Mouse (Mus musculus): ENCODE results near the gene Hdac7. TPM values are rescaled to one million over a fixed set of nuclear protein-coding genes. Genes with fewer than 3 reads are reported as not detected.
A peak's percentile ranks its signal among the peaks of the same experiment; 100 is the strongest.

Hdac7 gene
- polyA plus RNA-seq, 1 experiment from 2014 or later, result 44.7 TPM

- peak; percentile 82 for ATAC-seq (ENCODE audit: borderline replicate concordance, extremely low read depth, low FRiP score, low TSS enrichment)
- peak overlapping the region; percentile 91 for H3K4me2 ChIP-seq
- H3K9me3 ChIP-seq, result no peaks in the 10 kb centered on the region
- peaks cover 13% of the 10 kb centered on the region; the same call in 1 of the 2 replicates for H3K27me3 ChIP-seq
- H3K4me1 ChIP-seq, result peaks cover 73% of the 10 kb centered on the region
- H3K9ac ChIP-seq, result peak overlapping the region; percentile 84
- 3% methylated on average over 39 of the region's 39 CpGs for WGBS
- peak overlapping the region; percentile 74 for H3K4me3 ChIP-seq
- peak overlapping the region; percentile 44; the same call in 1 of the 2 replicates for H3K27ac ChIP-seq
- no peaks in the 10 kb centered on the region for H3K36me3 ChIP-seq
Measured at GRCm38 (mm10) chr15:97784092-97784559, 60.2 kb downstream of the Hdac7 start.

- Histone ChIP-seq H3K27me3 (peaks cover 13% of the 10 kb centered on the region; the same call in 1 of the 2 replicates), H3K4me2 (peak overlapping the region; percentile 48), H3K9ac (0 out of 2 replicates have a peak overlapping the region, but pooled peaks have one; percentile 30), H3K9me3 (no peaks in the 10 kb centered on the region), H3K4me1 (peaks cover 68% of the 10 kb centered on the region), H3K36me3 (no peaks in the 10 kb centered on the region), H3K4me3 (peak overlapping the region; percentile 20), H3K27ac (peak overlapping the region; percentile 50)
- 5% methylated on average over 9 of the region's 9 CpGs for WGBS
- ATAC-seq (ENCODE audit: borderline replicate concordance, extremely low read depth, low FRiP score, low TSS enrichment), result peak; percentile 5; the same call in 1 of the 2 replicates
Measured at GRCm38 (mm10) chr15:97782749-97783105, 61.6 kb downstream of the Hdac7 start.

- Histone ChIP-seq H3K27ac (peak overlapping the region; percentile 50), H3K4me2 (peak overlapping the region; percentile 48), H3K9me3 (no peaks in the 10 kb centered on the region), H3K27me3 (peaks cover 13% of the 10 kb centered on the region; the same call in 1 of the 2 replicates), H3K4me3 (peak overlapping the region; percentile 20), H3K36me3 (no peaks in the 10 kb centered on the region), H3K9ac (0 out of 2 replicates have a peak overlapping the region, but pooled peaks have one; percentile 30), H3K4me1 (peaks cover 62% of the 10 kb centered on the region)
- 10% methylated on average over 24 of the region's 24 CpGs for WGBS
- ATAC-seq (ENCODE audit: borderline replicate concordance, extremely low read depth, low FRiP score, low TSS enrichment), result no peak
Measured at GRCm38 (mm10) chr15:97781961-97782748, 62.1 kb downstream of the Hdac7 start.

- H3K9ac ChIP-seq, result no peak overlapping the region
- peak overlapping the region; percentile 32 for H3K27ac ChIP-seq
- H3K4me1 ChIP-seq, result peaks cover 54% of the 10 kb centered on the region
- H3K36me3 ChIP-seq, result no peaks in the 10 kb centered on the region
- H3K9me3 ChIP-seq, result no peaks in the 10 kb centered on the region
- no peak overlapping the region for H3K4me3 ChIP-seq
- WGBS, result 66% methylated on average over 12 of the region's 12 CpGs
- H3K4me2 ChIP-seq, result no peak overlapping the region
- H3K27me3 ChIP-seq, result peaks cover 13% of the 10 kb centered on the region; the same call in 1 of the 2 replicates
- no peak for ATAC-seq (ENCODE audit: borderline replicate concordance, extremely low read depth, low FRiP score, low TSS enrichment)
Measured at GRCm38 (mm10) chr15:97780611-97781031, 63.7 kb downstream of the Hdac7 start.

GRCm38 (mm10) chr15:97779576-97779975 is 64.7 kb downstream of the Hdac7 start:
- Histone ChIP-seq H3K27ac (no peak overlapping the region; the same call in 1 of the 2 replicates), H3K4me2 (no peak overlapping the region), H3K4me1 (peaks cover 57% of the 10 kb centered on the region), H3K4me3 (no peak overlapping the region), H3K9ac (no peak overlapping the region), H3K27me3 (peaks cover 13% of the 10 kb centered on the region; the same call in 1 of the 2 replicates), H3K36me3 (no peaks in the 10 kb centered on the region), H3K9me3 (no peaks in the 10 kb centered on the region)
- ATAC-seq (ENCODE audit: borderline replicate concordance, extremely low read depth, low FRiP score, low TSS enrichment), result no peak
- WGBS, result 88% methylated on average over 1 of the region's 1 CpGs

- WGBS, result 49% methylated on average over 8 of the region's 8 CpGs
- H3K9me3 ChIP-seq, result no peaks in the 10 kb centered on the region
- no peak within 1 kb of the TSS for H3K4me3 ChIP-seq
- peak within 1 kb of the TSS; percentile 46 for H3K27ac ChIP-seq
- no peak for ATAC-seq (ENCODE audit: borderline replicate concordance, extremely low read depth, low FRiP score, low TSS enrichment)
- H3K9ac ChIP-seq, result no peak within 1 kb of the TSS
- H3K36me3 ChIP-seq, result no peaks in the 10 kb centered on the region
- peaks cover 10% of the 10 kb centered on the region; the same call in 1 of the 2 replicates for H3K27me3 ChIP-seq
- H3K4me1 ChIP-seq, result peaks cover 64% of the 10 kb centered on the region
- H3K4me2 ChIP-seq, result no peak within 1 kb of the TSS
Measured at GRCm38 (mm10) chr15:97778311-97779098, 65.8 kb downstream of the Hdac7 start, which contains the start of gene Slc48a1. Slc48a1 (plus strand) TSS chr15:97778520.

GRCm38 (mm10) chr15:97776919-97777318 is 67.4 kb downstream of the Hdac7 start:
- no peaks in the 10 kb centered on the region for H3K36me3 ChIP-seq
- no peak overlapping the region for H3K4me3 ChIP-seq
- H3K27ac ChIP-seq, result no peak overlapping the region
- no peak overlapping the region for H3K4me2 ChIP-seq
- ATAC-seq (ENCODE audit: borderline replicate concordance, extremely low read depth, low FRiP score, low TSS enrichment), result no peak
- H3K9ac ChIP-seq, result no peak overlapping the region
- H3K9me3 ChIP-seq, result no peaks in the 10 kb centered on the region
- 81% methylated on average over 6 of the region's 6 CpGs for WGBS
- 0 out of 2 replicates have a peak, but pooled peaks cover 4% of the 10 kb centered on the region for H3K27me3 ChIP-seq
- peaks cover 66% of the 10 kb centered on the region for H3K4me1 ChIP-seq

- ATAC-seq (ENCODE audit: borderline replicate concordance, extremely low read depth, low FRiP score, low TSS enrichment), result no peak
- WGBS, result 10% methylated on average over 8 of the region's 8 CpGs
- Histone ChIP-seq H3K9me3 (no peaks in the 10 kb centered on the region), H3K36me3 (no peaks in the 10 kb centered on the region), H3K9ac (no peak overlapping the region), H3K4me3 (no peak overlapping the region), H3K4me2 (no peak overlapping the region), H3K27ac (no peak overlapping the region), H3K27me3 (0 out of 2 replicates have a peak, but pooled peaks cover 2% of the 10 kb centered on the region), H3K4me1 (peaks cover 63% of the 10 kb centered on the region)
Measured at GRCm38 (mm10) chr15:97776514-97776913, 67.8 kb downstream of the Hdac7 start.

- 59% methylated on average over 5 of the region's 5 CpGs for WGBS
- Histone ChIP-seq H3K27ac (peak overlapping the region; percentile 92), H3K9ac (no peak overlapping the region), H3K4me1 (peaks cover 46% of the 10 kb centered on the region), H3K9me3 (no peaks in the 10 kb centered on the region), H3K4me2 (peak overlapping the region; percentile 33), H3K4me3 (no peak overlapping the region), H3K27me3 (no peaks in the 10 kb centered on the region), H3K36me3 (no peaks in the 10 kb centered on the region)
- ATAC-seq (ENCODE audit: borderline replicate concordance, extremely low read depth, low FRiP score, low TSS enrichment), result peak; percentile 50
Measured at GRCm38 (mm10) chr15:97773961-97774370, 70.3 kb downstream of the Hdac7 start.

- Histone ChIP-seq H3K4me2 (peak overlapping the region; percentile 33), H3K27me3 (no peaks in the 10 kb centered on the region), H3K36me3 (no peaks in the 10 kb centered on the region), H3K4me1 (peaks cover 47% of the 10 kb centered on the region), H3K27ac (peak overlapping the region; percentile 92), H3K4me3 (no peak overlapping the region), H3K9me3 (no peaks in the 10 kb centered on the region), H3K9ac (no peak overlapping the region)
- WGBS, result 2% methylated on average over 5 of the region's 5 CpGs
- ATAC-seq (ENCODE audit: borderline replicate concordance, extremely low read depth, low FRiP score, low TSS enrichment), result peak; percentile 87
Measured at GRCm38 (mm10) chr15:97773108-97773507, 71.2 kb downstream of the Hdac7 start.

- Histone ChIP-seq H3K4me3 (no peak overlapping the region), H3K27ac (no peak overlapping the region), H3K36me3 (no peaks in the 10 kb centered on the region), H3K27me3 (no peaks in the 10 kb centered on the region; the same call in 1 of the 2 replicates), H3K9me3 (no peaks in the 10 kb centered on the region), H3K9ac (no peak overlapping the region), H3K4me2 (no peak overlapping the region), H3K4me1 (peaks cover 61% of the 10 kb centered on the region)
- 80% methylated on average over 8 of the region's 8 CpGs for WGBS
- ATAC-seq (ENCODE audit: borderline replicate concordance, extremely low read depth, low FRiP score, low TSS enrichment), result no peak
Measured at GRCm38 (mm10) chr15:97770280-97770679, 74.0 kb downstream of the Hdac7 start.
